11 mouse cellular contexts compared by ENCODE assay signal in the genomic region with DNA sequence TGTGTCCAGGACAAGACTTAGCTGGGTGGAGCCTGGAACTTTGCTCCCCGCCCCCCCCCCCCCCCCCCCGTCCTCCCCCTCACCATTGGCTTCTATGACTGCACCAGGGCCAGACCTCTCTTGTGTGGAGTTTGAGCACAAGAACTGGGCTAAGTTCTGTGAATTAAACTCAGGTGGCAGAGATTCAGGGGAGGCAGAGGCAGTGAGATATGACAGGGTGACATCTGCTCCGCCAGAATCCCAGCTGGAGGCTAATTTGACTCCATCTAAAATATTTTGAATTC.
DNase-seq lines count a peak whose midpoint lies in the region; ATAC-seq and TF ChIP-seq lines count a peak whose summit lies in the region.
"Had no signal": no experiment of that assay in that cellular context is flagged by ENCODE, and none has a peak within 500 bp of the region (broad histone marks: within the 10 kb centered on the region; RNA-seq: fewer than 3 reads in every experiment).

No protein-coding gene starts in this region.

- ATAC-seq in forebrain, embryonic 16.5 days, result 0 out of 2 replicates have a peak, but pooled peaks have one; percentile 50
- peak; percentile 31; the same call in 1 of the 2 replicates for ATAC-seq in midbrain, embryonic 13.5 days
- ATAC-seq in activated CD4-positive, CD25-positive, alpha-beta regulatory T cell, adult 4 months, result no peak

- WGBS in forebrain, embryonic 16.5 days, result 15% methylated on average over 1 of the region's 3 CpGs
- WGBS in midbrain, embryonic 13.5 days, result 16% methylated on average over 2 of the region's 3 CpGs
- WGBS in cerebellum, adult 2 months, result 1% methylated on average over 3 of the region's 3 CpGs

- no peaks in the 10 kb centered on the region for H3K36me3 ChIP-seq in ES-Bruce4 (ENCODE audit: control insufficient read depth, insufficient read depth, low read length, poor library complexity, severe bottlenecking)
- H3K36me3 ChIP-seq in forebrain, embryonic 16.5 days (ENCODE audit: control insufficient read depth, insufficient read depth), result no peaks in the 10 kb centered on the region
- H3K36me3 ChIP-seq in midbrain, embryonic 13.5 days, result no peaks in the 10 kb centered on the region
- H3K36me3 ChIP-seq: liver, embryonic 13.5 days had no signal

- H3K4me3 ChIP-seq in ES-Bruce4 (ENCODE audit: low read depth, low read length), result no peak overlapping the region
- H3K4me3 ChIP-seq in forebrain, embryonic 16.5 days (replicated peaks; ENCODE audit: low read length), result no peak overlapping the region
- H3K4me3 ChIP-seq in midbrain, embryonic 13.5 days (replicated peaks), result no peak overlapping the region
- H3K4me3 ChIP-seq in cerebellum, adult 2 months (replicated peaks; ENCODE audit: insufficient read depth, low read depth, low read length), result no peak overlapping the region
- H3K4me3 ChIP-seq: heart, adult 2 months; liver, embryonic 13.5 days had no signal

- no peak for TF ChIP-seq POLR2A in ES-Bruce4 (IDR thresholded peaks at IDR 0.05; ENCODE audit: insufficient read depth, low read length)
- no peak for TF ChIP-seq POLR2A in cerebellum, adult 2 months (IDR thresholded peaks at IDR 0.05; ENCODE audit: borderline replicate concordance, insufficient read depth, low read length)

- H3K9me3 ChIP-seq in ES-Bruce4 (replicated peaks; ENCODE audit: control insufficient read depth, insufficient read depth, low read length, poor library complexity, severe bottlenecking), result no peaks in the 10 kb centered on the region
- H3K9me3 ChIP-seq in forebrain, embryonic 16.5 days (ENCODE audit: control insufficient read depth, low read length), result no peaks in the 10 kb centered on the region
- no peaks in the 10 kb centered on the region for H3K9me3 ChIP-seq in midbrain, embryonic 13.5 days
- H3K9me3 ChIP-seq: liver, embryonic 13.5 days had no signal

- no peak for TF ChIP-seq CTCF in ES-Bruce4 (IDR thresholded peaks at IDR 0.05; ENCODE audit: low read depth, low read length)
- TF ChIP-seq CTCF in cerebellum, adult 2 months (IDR thresholded peaks at IDR 0.05; ENCODE audit: borderline replicate concordance, insufficient read depth, low read depth, low read length), result no peak

- TF ChIP-seq EP300 in ES-Bruce4 (IDR thresholded peaks at IDR 0.05; ENCODE audit: insufficient read depth, low read depth, low read length), result no peak

- no peaks in the 10 kb centered on the region for H3K27me3 ChIP-seq in ES-Bruce4 (ENCODE audit: control insufficient read depth, insufficient read depth, low read length, poor library complexity, severe bottlenecking)
- no peaks in the 10 kb centered on the region for H3K27me3 ChIP-seq in forebrain, embryonic 16.5 days (replicated peaks; ENCODE audit: control insufficient read depth, insufficient read depth, low read length)
- H3K27me3 ChIP-seq in midbrain, embryonic 13.5 days, result no peaks in the 10 kb centered on the region
- peaks cover 3% of the 10 kb centered on the region; the same call in 1 of the 2 replicates for H3K27me3 ChIP-seq in cerebellum, adult 2 months (ENCODE audit: control insufficient read depth, insufficient read depth, low read length)

- H3K9ac ChIP-seq in ES-Bruce4 (ENCODE audit: low read depth, poor library complexity, severe bottlenecking), result no peak overlapping the region
- H3K9ac ChIP-seq in forebrain, embryonic 16.5 days (replicated peaks; ENCODE audit: low read depth, low read length), result no peak overlapping the region
- H3K9ac ChIP-seq in midbrain, embryonic 13.5 days (replicated peaks), result no peak overlapping the region
- H3K9ac ChIP-seq: liver, embryonic 13.5 days had no signal

- no peak overlapping the region for H3K4me2 ChIP-seq in forebrain, embryonic 16.5 days (ENCODE audit: low read length)
- peak overlapping the region; percentile 35 for H3K4me2 ChIP-seq in midbrain, embryonic 13.5 days (replicated peaks)

- DNase-seq in brain, adult 2 months (ENCODE audit: low read depth, low spot score), result peak; percentile 32
- DNase-seq in cerebellum, adult 2 months, result no peak
- no peak for DNase-seq in liver
- DNase-seq: kidney, adult 11 months; liver, embryonic 13.5 days; lung, postnatal 4 days had no signal

- peaks cover 12% of the 10 kb centered on the region for H3K4me1 ChIP-seq in ES-Bruce4 (ENCODE audit: control insufficient read depth, insufficient read depth, low read length)
- H3K4me1 ChIP-seq in forebrain, embryonic 16.5 days (replicated peaks; ENCODE audit: control insufficient read depth, insufficient read depth, low read length), result peaks cover 16% of the 10 kb centered on the region
- H3K4me1 ChIP-seq in midbrain, embryonic 13.5 days (replicated peaks), result peaks cover 42% of the 10 kb centered on the region
- 0 out of 2 replicates have a peak, but pooled peaks cover 4% of the 10 kb centered on the region for H3K4me1 ChIP-seq in cerebellum, adult 2 months (ENCODE audit: control insufficient read depth, insufficient read depth, low read length)

- H3K27ac ChIP-seq in ES-Bruce4 (ENCODE audit: insufficient read depth, low read length), result peak overlapping the region; percentile 41; the same call in 1 of the 2 replicates
- no peak overlapping the region for H3K27ac ChIP-seq in forebrain, embryonic 16.5 days (ENCODE audit: low read length)
- peak overlapping the region; percentile 44; the same call in 1 of the 2 replicates for H3K27ac ChIP-seq in midbrain, embryonic 13.5 days
- no peak overlapping the region for H3K27ac ChIP-seq in cerebellum, adult 2 months (ENCODE audit: insufficient read depth, low read length)
- H3K27ac ChIP-seq: heart, adult 2 months; liver, embryonic 13.5 days had no signal

Comparison
In these comparisons a context has a peak if more than half of its experiments do, and no peak if none do; other contexts are left out.
1. H3K27ac ChIP-seq: peak in ES-Bruce4 (single experiment) and midbrain, embryonic 13.5 days (single experiment); none in forebrain, embryonic 16.5 days (single experiment) and cerebellum, adult 2 months (single experiment).